Mouse (Mus musculus) hindlimb bud, embryonic 11.5 days (tissue): ENCODE results near the gene Btg2.

Source experiments
- DNase-seq: peaks from one replicate; pipeline ENCODE4 v3.0.0-alpha.2; 2012; ENCODE audit warnings: low read depth, low spot score; ENCODE audit errors: extremely low spot score

Gene Btg2

DNA sequence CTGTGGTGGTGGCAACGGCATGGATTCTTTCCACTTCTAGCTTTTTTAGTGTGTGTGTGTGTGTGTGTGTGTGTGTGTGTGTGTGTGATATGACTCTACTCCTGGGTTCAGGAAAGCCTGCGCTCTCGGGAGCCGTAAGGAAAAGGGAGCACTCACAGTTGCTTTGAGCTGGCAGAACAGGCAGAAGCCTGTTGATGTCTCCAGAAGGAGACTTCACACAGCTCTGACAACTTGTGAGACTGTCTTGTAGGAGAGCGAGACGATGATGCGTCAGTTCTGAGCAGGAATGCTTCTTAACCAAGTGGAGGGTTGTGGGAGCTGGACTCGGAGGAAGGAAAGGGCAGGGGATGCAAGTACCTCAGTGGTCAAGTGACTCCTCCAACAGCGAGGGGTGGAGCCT lies 52.2 kb downstream of the Btg2 start:
- DNase-seq: no peak

DNA sequence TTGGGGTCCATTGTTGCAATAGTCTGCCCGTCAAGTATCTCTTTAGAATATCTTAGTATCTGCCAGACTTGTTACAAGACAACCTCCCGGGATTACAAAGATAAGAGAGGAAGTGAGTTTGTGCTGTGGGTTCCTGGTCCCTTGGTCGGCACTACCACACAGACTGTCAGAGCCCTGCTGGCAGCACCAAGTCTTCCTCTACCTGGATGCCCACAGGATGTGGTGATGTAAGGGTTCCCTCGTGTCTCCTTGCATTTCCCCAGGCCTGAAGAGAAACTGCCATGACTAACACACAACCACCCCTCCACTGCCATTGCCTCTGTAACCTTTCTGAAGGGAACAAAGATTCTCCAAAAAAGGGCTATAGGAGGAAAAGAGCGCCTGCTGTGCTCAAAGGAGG lies 52.9 kb downstream of the Btg2 start:
- DNase-seq: no peak
